Mouse (Mus musculus): ENCODE measurements around the gene Hmga1b. TPM values are rescaled to one million over a fixed set of nuclear protein-coding genes. Genes with fewer than 3 reads are reported as not detected.

Hmga1b gene
- total and polyA plus RNA-seq, 3 experiments: 190 to 633 TPM; not detected in 1

DNA sequence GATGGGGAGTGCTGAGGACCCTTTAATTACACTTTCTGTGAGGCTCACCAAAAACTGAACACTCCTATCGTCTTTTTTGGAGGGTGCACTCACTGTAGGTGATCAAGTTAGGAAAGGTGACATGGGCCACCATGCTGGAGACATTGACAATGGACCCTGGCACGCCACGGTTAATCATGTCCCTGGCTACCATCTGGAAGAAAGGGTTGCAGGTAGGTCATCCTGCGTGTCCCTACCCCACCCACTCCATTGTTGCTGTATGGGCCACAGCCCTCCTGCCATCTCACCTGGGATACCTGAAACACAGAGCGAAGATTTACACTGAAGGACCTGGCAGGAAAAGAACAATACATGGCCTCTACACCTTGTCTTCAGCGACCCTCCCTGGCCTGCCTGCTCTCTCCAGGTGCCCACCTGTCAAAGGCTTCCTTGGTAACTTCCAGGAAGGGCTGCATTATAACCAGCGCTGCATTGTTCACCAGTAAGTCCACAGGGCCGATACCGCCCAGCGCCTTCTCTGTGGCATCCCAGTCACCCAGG is 32.2 kb upstream of the Hmga1b start:
- no peak overlapping the region for H3K4me3 ChIP-seq (ENCODE audit: control insufficient read depth in 1 of 2, insufficient read depth in 1 of 2, low read depth in 2 of 2, low read length in 2 of 2)

DNA sequence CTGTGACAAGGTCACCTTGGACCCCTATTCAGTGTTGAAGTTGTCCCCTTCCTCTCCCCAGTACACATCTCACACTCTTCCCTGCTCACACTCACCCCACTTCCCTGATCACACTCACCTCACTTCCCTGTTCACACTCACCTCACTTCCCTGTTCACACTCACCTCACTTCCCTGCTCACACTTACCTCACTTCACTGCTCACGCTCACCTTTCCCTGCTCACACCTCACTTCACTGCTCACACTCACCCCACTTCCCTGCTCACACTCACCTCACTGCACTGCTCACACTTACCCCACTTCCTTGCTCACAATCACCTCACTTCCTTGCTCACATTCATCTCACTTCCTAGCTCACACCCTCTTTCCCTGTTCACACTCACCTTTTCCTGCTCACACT is 31.2 kb upstream of the Hmga1b start:
- no peaks in the 10 kb centered on the region for H3K9me3 ChIP-seq (replicated peaks; ENCODE audit: insufficient read depth, low read length)
- H3K9ac ChIP-seq (ENCODE audit: control insufficient read depth, low read depth, low read length, poor library complexity, severe bottlenecking): no peak overlapping the region
- H3K27ac ChIP-seq (ENCODE audit: control insufficient read depth, low read depth, low read length): no peak overlapping the region
- H3K79me2 ChIP-seq (ENCODE audit: control insufficient read depth, insufficient read depth, low read length, poor library complexity): no peaks in the 10 kb centered on the region
- peaks cover 0 to 2% of the 10 kb centered on the region in 2 experiments; a peak in 3 of 4 replicates for H3K27me3 ChIP-seq (ENCODE audit: control insufficient read depth in 1 of 2, insufficient read depth in 2 of 2, low read length in 2 of 2)
- H3K4me1 ChIP-seq (ENCODE audit: control insufficient read depth in 1 of 2, insufficient read depth in 2 of 2, low read length in 2 of 2): peaks cover 0 to 4% of the 10 kb centered on the region in 2 experiments; a peak in 1 of 4 replicates
- DNase-seq (ENCODE audit: low read depth, low spot score): no peak
- no peaks in the 10 kb centered on the region for H3K36me3 ChIP-seq (ENCODE audit: control insufficient read depth in 1 of 2, insufficient read depth in 2 of 2, low read length in 2 of 2)
- H3K4me3 ChIP-seq (ENCODE audit: control insufficient read depth in 1 of 2, insufficient read depth in 1 of 2, low read depth in 2 of 2, low read length in 2 of 2): no peak overlapping the region
- no peak for TF ChIP-seq POLR2A (IDR thresholded peaks at IDR 0.05; ENCODE audit: control insufficient read depth in 1 of 2, insufficient read depth in 1 of 2, low read depth in 1 of 2, low read length in 2 of 2, poor library complexity in 1 of 2)
- no peak for TF ChIP-seq TBP (IDR thresholded peaks at IDR 0.05; ENCODE audit: low read depth, low read length)
- TF ChIP-seq TAL1 (IDR thresholded peaks at IDR 0.05; ENCODE audit: low read length): no peak
- TF ChIP-seq CTCF (IDR thresholded peaks at IDR 0.05 in 2 of 3, conservative IDR thresholded peaks at IDR 0.05 in 1 of 3; ENCODE audit: control insufficient read depth in 1 of 3, insufficient read depth in 1 of 3, low read depth in 2 of 3, low read length in 3 of 3, poor library complexity in 1 of 3, severe bottlenecking in 1 of 3): no peak
- no peak for TF ChIP-seq MAFK (IDR thresholded peaks at IDR 0.05; ENCODE audit: borderline replicate concordance, low read depth, low read length)
- no peak for TF ChIP-seq SIN3A (IDR thresholded peaks at IDR 0.05; ENCODE audit: low read length)
- no peak for TF ChIP-seq ELF1 (IDR thresholded peaks at IDR 0.05; ENCODE audit: low read depth, low read length)
- TF ChIP-seq MAX (IDR thresholded peaks at IDR 0.05; ENCODE audit: low read length): no peak
- TF ChIP-seq ZC3H11A (IDR thresholded peaks at IDR 0.05; ENCODE audit: low read depth, low read length): no peak
- no peak for TF ChIP-seq GABPA (IDR thresholded peaks at IDR 0.05; ENCODE audit: low read depth, low read length)
- no peak for TF ChIP-seq HCFC1 (IDR thresholded peaks at IDR 0.05; ENCODE audit: low read depth, low read length)
- no peak for TF ChIP-seq NRF1 (IDR thresholded peaks at IDR 0.05; ENCODE audit: insufficient read depth, low read depth, low read length, poor library complexity, severe bottlenecking)

More for the DNA sequence above, 32.2 kb upstream of the Hmga1b start:
- TF ChIP-seq ZMIZ1 (IDR thresholded peaks at IDR 0.05; ENCODE audit: low read depth, low read length) (no peak), HCFC1 (IDR thresholded peaks at IDR 0.05; ENCODE audit: low read depth, low read length) (no peak), KAT2A (conservative IDR thresholded peaks at IDR 0.05; ENCODE audit: low read depth, low read length) (no peak), TCF12 (IDR thresholded peaks at IDR 0.05; ENCODE audit: low read depth, low read length) (no peak), E2F4 (IDR thresholded peaks at IDR 0.05; ENCODE audit: borderline replicate concordance, low read depth, low read length) (no peak), SMC3 (IDR thresholded peaks at IDR 0.05; ENCODE audit: low read depth, low read length) (no peak), POLR2AphosphoS2 (IDR thresholded peaks at IDR 0.05; ENCODE audit: low read length) (no peak), CTCF (IDR thresholded peaks at IDR 0.05 in 2 of 3, conservative IDR thresholded peaks at IDR 0.05 in 1 of 3; ENCODE audit: control insufficient read depth in 1 of 3, insufficient read depth in 1 of 3, low read depth in 2 of 3, low read length in 3 of 3, poor library complexity in 1 of 3, severe bottlenecking in 1 of 3) (no peak), MYB (IDR thresholded peaks at IDR 0.05; ENCODE audit: low read depth, low read length) (no peak), POLR2A (IDR thresholded peaks at IDR 0.05; ENCODE audit: control insufficient read depth in 1 of 2, insufficient read depth in 1 of 2, low read depth in 1 of 2, low read length in 2 of 2, poor library complexity in 1 of 2) (no peak), ETS1 (IDR thresholded peaks at IDR 0.05; ENCODE audit: low read depth, low read length) (no peak), MAX (IDR thresholded peaks at IDR 0.05; ENCODE audit: low read length) (no peak), EP300 (IDR thresholded peaks at IDR 0.05; ENCODE audit: low read depth in 1 of 2, low read length in 2 of 2) (no peak)
- Histone ChIP-seq H3K9me3 (replicated peaks; ENCODE audit: insufficient read depth, low read length) (no peaks in the 10 kb centered on the region), H3K36me3 (ENCODE audit: control insufficient read depth in 1 of 2, insufficient read depth in 2 of 2, low read length in 2 of 2) (no peaks in the 10 kb centered on the region), H3K9ac (ENCODE audit: control insufficient read depth, low read depth, low read length, poor library complexity, severe bottlenecking) (no peak overlapping the region), H3K27ac (ENCODE audit: control insufficient read depth, low read depth, low read length) (no peak overlapping the region), H3K27me3 (ENCODE audit: control insufficient read depth in 1 of 2, insufficient read depth in 2 of 2, low read length in 2 of 2) (peaks cover 0 to 1% of the 10 kb centered on the region in 2 experiments; a peak in 2 of 4 replicates), H3K4me1 (ENCODE audit: control insufficient read depth in 1 of 2, insufficient read depth in 2 of 2, low read length in 2 of 2) (peaks cover 0 to 4% of the 10 kb centered on the region in 2 experiments; a peak in 1 of 4 replicates), H3K79me2 (ENCODE audit: control insufficient read depth, insufficient read depth, low read length, poor library complexity) (no peaks in the 10 kb centered on the region)
- DNase-seq (ENCODE audit: low read depth, low spot score): no peak

Data from MEL (cell line).